Mouse (Mus musculus) myocyte (in vitro differentiated cells): ENCODE results near the gene Tuba3a.
"Not testable (repeated sequence)": the region's sequence is repeated elsewhere in the genome, so short reads cannot be mapped to it uniquely, and the experiment has no call there.

ENCODE experiments used
- MAX ChIP-seq: IDR thresholded peaks from one replicate; pipeline ENCODE4 v1.6.1; 2011; ENCODE audit warnings: low read depth, mild to moderate bottlenecking, control low read depth
- MYOD1 ChIP-seq, 3 experiments: IDR thresholded peaks; one replicate each; pipeline ENCODE4 v1.6.1; 2011; ENCODE audit warnings: control low read depth in 2 of 3, low read depth in 2 of 3, mild to moderate bottlenecking in 2 of 3, moderate library complexity in 1 of 3; ENCODE audit not compliant: insufficient read length in 2 of 3, control insufficient read depth in 1 of 3
- MYOG ChIP-seq, 3 experiments: IDR thresholded peaks; one replicate each; pipeline ENCODE4 v1.6.1; 2011; ENCODE audit warnings: control low read depth in 2 of 3, low read depth in 2 of 3, mild to moderate bottlenecking in 2 of 3; ENCODE audit not compliant: insufficient read length in 2 of 3, control insufficient read depth in 1 of 3, insufficient read depth in 1 of 3
- POLR2A ChIP-seq: IDR thresholded peaks from one replicate; pipeline ENCODE4 v1.6.1; 2011; ENCODE audit warnings: low read depth, mild to moderate bottlenecking, control low read depth, moderate library complexity; ENCODE audit not compliant: insufficient read length
- POLR2AphosphoS2 ChIP-seq: IDR thresholded peaks from one replicate; pipeline ENCODE4 v1.6.1; 2011; ENCODE audit warnings: low read depth, control low read depth; ENCODE audit not compliant: insufficient read length
- SRF ChIP-seq: IDR thresholded peaks from one replicate; pipeline ENCODE4 v1.6.1; 2011; ENCODE audit warnings: low read depth; ENCODE audit not compliant: control insufficient read depth, insufficient read length
- TCF12 ChIP-seq: IDR thresholded peaks from one replicate; pipeline ENCODE4 v1.6.1; 2011; ENCODE audit warnings: mild to moderate bottlenecking, control low read depth; ENCODE audit not compliant: poor library complexity, insufficient read depth, severe bottlenecking
- USF1 ChIP-seq: IDR thresholded peaks from one replicate; pipeline ENCODE4 v1.6.1; 2011; ENCODE audit warnings: low read depth, mild to moderate bottlenecking, control low read depth, moderate library complexity

DNA sequence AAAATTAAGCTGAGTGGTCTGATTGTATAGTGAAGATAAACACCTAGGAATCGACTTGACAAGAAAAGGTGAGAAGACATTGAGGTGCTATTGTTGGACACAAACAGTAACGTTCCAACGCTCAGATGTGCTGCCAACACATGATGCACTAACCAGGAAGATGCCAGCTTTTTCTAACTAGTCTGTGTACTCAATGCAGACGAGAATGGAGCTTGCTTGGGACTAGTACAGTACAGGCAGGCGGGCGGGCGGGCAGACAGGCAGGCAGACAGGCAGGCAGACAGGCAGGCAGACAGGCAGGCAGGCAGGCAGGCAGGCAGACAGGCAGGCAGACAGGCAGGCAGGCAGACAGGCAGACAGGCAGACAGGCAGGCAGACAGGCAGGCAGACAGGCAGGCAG is 18.6 kb upstream of the Tuba3a start:
- not testable (repeated sequence) for TF ChIP-seq TCF12; MAX; SRF; MYOG (IDR thresholded peaks at IDR 0.05; ENCODE audit: control insufficient read depth in 1 of 3, insufficient read depth in 1 of 3, insufficient read length in 2 of 3, low read depth in 2 of 3); MYOD1 (IDR thresholded peaks at IDR 0.05; ENCODE audit: control insufficient read depth in 1 of 3, insufficient read length in 2 of 3, low read depth in 2 of 3); POLR2AphosphoS2; POLR2A; USF1
